Mouse (Mus musculus) urinary bladder, postnatal 10 days (tissue): ENCODE data around the gene Fuca2.
"Not testable (repeated sequence)": the region's sequence is repeated elsewhere in the genome, so short reads cannot be mapped to it uniquely, and the experiment has no call there.

Experiments
- DNase-seq: peaks from one replicate; pipeline ENCODE4 v3.0.0; 2022; ENCODE audit warnings: low spot score

The Fuca2 gene

GRCm38 (mm10) chr10:13499331-13499730 is at the start of gene Fuca2:
TSS of gene Fuca2 (plus strand) at chr10:13499540.
- DNase-seq = no peak

GRCm38 (mm10) chr10:13451640-13452039 is 47.7 kb upstream of the Fuca2 start:
- DNase-seq = no peak

DNA sequence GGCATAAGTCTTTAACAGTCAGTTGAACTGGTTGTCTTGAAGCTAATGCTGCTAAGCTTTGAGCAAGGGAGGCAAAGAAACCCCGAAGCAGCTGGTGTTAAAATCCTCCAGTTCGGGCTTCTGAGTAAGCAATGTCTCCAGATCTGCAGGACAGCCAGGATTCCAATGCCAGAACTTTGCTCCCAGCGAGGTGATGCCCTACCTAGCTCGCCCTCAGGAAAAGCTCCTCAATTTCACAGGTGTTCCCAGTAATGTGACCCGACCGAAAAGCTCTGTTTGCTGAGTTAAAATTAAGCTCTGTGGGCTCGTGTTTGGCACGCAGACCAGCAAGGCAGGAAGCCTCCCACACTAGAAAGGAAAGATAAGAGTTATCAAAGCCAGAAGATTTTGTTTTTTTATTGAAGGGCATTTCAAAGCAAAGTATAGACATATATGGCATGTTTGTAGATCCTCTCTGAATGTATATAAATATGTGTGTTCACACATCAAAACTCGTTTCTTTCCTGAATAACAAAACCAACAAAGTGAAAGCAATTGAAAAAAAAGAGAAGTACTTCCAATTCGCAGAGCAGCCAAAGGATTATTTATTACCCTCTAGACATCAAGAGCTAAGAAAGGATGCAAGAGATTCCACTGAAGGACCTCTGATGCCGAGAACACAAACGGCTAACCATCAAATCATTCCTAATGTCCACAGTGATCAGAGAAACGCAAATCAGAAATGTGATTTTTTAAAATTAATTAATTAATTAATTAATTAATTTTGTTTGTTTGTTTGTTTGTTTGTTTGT is 45.9 kb upstream of the Fuca2 start:
- DNase-seq = no peak

- DNase-seq = not testable (repeated sequence)
These were observed 35.0 kb upstream of the Fuca2 start for GRCm38 (mm10) chr10:13464295-13464694.

DNA sequence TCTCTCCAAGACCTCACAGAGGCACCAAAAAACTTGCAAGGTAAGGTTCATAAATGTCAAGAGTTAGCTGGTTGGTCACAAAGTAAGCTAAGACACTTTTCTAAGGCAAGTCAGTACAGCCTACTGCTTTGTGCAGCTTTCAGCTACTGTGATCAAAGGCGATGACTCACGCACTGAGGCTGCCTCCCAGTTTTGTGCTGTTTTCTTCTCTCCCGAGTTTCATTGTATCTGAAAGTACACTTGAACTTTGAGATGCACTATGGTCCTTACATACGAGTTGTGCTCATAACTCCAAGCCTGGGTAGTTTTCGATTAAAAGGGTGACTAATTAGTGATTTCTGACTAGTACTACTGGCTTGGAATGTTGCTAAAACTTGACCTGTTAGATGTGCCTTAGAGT is 32.4 kb upstream of the Fuca2 start:
- no peak for DNase-seq

GRCm38 (mm10) chr10:13468025-13468529 is 31.3 kb upstream of the Fuca2 start:
- not testable (repeated sequence) for DNase-seq

DNA sequence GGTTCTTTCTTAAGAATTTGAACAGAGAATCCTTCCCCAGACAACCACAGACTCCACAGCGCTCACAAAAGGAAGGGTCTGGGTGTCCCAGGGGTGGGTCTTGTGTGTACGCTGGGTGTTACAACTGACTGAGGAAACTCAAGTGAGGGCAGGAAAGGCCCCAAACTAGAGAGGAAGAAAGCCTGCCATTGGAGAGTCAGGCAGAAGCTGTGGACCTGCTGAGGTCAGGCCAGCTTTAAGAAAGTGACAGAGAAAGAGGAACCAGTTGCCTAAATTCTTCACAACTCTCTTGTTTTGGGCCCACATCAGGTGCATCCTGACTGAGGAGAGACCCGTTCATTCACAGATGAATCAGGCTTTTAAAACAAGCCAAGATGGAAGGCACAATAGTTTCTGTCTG is 29.1 kb upstream of the Fuca2 start:
- no peak for DNase-seq

DNA sequence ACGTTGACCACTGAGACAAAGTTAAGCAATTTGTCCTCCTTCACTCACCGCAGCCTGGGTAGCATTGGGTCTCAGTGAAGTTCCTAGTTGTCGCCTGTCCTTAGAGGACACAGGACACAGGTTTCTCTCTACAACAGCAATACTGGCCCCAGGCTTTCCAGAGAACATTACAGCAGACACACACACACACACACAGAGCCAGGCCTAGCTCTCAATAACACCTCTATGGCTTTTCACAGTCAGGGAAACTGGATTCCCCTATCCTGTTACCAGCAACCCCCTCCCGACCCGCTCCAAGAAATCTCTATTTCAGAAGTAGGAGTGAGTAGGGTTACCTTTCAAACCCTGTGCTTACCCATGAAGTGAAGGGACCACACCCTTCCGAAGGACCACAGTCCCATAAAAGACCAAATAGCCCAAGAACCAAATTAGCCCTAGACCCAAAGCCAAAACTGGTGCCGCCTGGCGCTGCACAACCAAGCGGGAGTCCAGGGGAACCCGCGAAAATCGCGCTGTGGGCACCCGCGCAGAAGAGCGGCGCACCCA is 26.0 kb upstream of the Fuca2 start:
- no peak for DNase-seq

GRCm38 (mm10) chr10:13473833-13474567 is 25.3 kb upstream of the Fuca2 start, which contains the start of gene Phactr2:
TSS of gene Phactr2 (minus strand) at chr10:13474412.
- peak; percentile 15 for DNase-seq

GRCm38 (mm10) chr10:13474568-13474955 is 24.8 kb upstream of the Fuca2 start:
- DNase-seq = no peak

- DNase-seq = no peak
These were observed 24.2 kb upstream of the Fuca2 start for GRCm38 (mm10) chr10:13475121-13475520.

DNA sequence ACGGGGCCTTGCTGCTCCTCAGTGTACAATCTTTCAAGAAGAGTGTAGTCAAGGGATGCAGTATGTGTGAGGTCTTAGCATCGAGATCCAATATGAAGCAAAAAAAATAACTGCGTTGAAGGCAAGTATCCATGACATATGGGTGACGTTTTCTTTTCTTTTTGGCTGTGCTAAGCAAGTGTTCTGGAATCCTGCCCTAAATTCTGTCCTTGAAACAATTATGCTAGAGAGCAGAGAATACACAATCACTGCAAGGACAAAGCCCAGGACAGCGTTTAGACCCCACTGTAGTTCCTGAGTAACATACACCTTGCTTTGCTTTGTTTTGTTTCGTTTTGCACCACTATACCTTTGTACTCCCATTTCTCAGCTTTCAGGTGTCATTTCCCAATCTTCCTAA is 20.0 kb upstream of the Fuca2 start:
- DNase-seq = no peak

GRCm38 (mm10) chr10:13485958-13486357 is 13.4 kb upstream of the Fuca2 start:
- no peak for DNase-seq

GRCm38 (mm10) chr10:13489671-13490070 is 9.7 kb upstream of the Fuca2 start:
- DNase-seq = no peak

DNA sequence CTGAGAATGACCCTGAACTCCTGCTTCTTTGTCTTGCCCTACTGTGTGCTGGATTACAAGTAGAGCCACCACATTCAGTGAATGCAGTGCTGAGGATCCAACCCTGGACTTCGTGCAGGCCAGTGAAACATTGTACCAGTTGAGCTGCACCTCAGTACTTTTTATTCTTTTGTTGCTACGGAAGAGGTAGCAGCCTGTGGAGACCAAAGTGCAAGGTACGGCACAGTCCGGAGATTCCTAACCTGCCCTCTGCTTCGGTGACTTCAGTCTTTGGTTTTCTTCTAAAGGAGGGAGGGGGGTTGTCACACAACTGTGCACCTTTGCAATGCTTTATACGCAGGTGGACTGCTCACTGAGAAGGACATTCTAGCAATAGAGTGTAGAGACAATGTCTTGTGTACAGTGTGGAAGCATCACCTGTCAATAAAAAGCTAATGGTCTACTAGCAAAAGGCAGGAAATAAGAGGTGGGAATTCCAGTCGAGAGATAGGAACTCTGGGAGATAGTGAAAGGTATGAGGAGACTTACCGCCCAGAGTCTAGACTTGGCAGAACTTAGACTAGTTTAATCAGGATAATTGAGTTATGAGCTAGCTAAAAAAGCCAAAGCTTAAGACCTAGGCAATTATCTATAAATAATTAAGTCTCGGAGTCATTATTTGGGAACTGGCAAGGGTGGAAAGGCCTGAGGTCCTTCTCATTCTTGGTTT is 5.2 kb upstream of the Fuca2 start:
- no peak for DNase-seq

DNA sequence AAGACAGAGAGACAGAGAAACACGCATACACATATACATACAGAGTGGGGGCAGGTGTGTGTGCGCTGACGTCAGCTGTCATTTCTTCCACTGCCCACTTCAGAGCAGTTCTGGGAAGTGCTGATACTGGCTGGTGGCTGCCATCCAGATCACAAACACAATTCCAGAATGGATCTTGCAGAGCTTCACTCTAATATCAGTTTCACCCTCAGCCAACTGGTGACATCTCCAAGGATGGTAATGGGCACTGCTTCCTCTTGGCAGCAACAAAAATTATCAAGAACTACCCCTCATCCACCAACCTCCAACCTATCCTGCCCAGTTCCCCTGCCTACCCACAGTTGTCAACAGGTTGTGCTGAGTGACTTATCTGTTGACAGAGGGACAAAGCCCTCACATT is 3.0 kb upstream of the Fuca2 start:
- no peak for DNase-seq

DNA sequence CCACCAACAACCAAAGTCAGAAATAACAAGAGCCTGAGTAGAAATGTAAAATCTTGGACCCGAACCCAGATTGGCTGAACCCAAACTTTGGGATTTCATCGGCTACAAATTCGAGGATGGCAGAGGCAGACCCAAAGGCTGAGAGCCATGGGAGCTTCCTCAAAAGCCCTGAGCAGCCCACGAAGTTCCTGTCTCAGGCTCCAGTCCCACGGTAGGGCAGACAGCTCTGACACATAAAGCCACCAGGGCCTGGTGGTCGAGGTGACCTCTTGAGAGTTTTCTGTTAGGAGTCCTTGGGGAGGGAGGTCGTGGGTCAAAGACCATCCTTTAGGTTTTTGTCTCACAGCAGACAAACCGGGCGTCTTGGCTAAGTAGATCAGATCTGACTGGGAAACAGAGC is 1.1 kb downstream of the Fuca2 start:
- no peak for DNase-seq

- peak; percentile 49 for DNase-seq
These were observed 1.7 kb downstream of the Fuca2 start for GRCm38 (mm10) chr10:13500938-13501496.

- not testable (repeated sequence) for DNase-seq
These were observed 2.2 kb downstream of the Fuca2 start for GRCm38 (mm10) chr10:13501533-13501932.

- DNase-seq = no peak
These were observed 3.0 kb downstream of the Fuca2 start for GRCm38 (mm10) chr10:13502371-13502770.

DNA sequence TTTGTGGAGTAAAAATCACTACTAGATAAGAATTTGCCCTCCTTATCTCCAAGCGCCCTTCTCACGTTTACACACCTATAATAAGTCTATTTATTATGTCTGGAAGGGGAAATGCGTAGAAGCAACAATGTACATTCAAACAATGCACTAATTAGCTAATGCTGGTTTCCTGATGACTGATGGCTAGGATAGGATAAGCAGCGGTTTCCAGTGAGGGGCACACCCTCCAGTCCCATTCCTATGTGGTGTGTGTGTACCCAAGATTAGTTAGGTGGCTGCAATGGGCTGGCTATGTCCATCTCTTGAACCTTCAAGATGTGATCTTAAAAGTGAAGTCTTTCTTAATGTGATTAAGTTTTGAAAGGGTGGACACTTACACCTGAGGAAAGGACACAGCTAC is 22.5 kb downstream of the Fuca2 start:
- DNase-seq = no peak

DNA sequence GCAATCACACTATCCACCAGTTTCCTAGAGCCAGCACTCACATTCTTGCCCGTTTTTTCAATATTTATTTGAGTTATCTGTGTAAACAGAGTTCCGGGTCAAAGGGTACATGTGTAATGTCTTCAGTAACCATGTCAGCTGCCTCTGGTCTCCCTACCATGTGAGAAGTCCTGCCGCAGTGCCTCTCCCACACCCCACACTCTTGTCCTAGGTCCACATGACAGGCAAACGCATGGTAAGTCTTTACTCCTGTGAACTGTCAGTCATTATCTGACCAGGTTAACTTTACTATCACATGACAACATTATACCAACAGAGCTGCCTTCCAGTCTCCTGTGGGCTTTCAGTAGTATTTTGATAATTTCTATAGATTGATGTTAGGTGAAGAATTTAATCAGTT is 28.8 kb downstream of the Fuca2 start:
- DNase-seq = no peak
